Mouse (Mus musculus) thymus, postnatal 10 days (tissue): Measurements from ENCODE around the gene P2ry14.

Experiments
- DNase-seq, 2 experiments: peaks; one replicate each; pipeline ENCODE4 v3.0.0; 2021; ENCODE audit warnings: low spot score in 2 of 2

The P2ry14 gene

DNA sequence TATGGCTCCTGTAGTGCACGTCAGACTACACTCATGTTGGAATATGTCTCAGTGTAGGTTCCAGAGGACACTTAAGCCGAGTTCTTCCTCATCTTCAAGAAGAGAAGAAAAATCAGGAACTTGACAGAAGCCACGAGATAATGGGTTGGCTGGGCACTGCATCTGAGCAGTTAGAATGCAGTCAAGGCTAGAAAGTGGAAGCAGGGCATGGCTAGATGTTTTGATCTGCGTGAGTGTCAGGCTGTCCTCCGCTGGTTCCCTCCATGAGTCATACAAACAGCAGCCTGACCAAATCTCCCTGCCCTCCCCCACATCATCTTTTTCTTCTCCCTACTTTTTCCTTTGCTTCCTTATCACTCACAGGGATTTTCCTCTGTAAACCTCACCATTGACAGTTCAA, at the start of gene P2ry14:
P2ry14 (minus strand) TSS at position 195 of the 400 bp plus-strand sequence.
- no peak for DNase-seq

DNA sequence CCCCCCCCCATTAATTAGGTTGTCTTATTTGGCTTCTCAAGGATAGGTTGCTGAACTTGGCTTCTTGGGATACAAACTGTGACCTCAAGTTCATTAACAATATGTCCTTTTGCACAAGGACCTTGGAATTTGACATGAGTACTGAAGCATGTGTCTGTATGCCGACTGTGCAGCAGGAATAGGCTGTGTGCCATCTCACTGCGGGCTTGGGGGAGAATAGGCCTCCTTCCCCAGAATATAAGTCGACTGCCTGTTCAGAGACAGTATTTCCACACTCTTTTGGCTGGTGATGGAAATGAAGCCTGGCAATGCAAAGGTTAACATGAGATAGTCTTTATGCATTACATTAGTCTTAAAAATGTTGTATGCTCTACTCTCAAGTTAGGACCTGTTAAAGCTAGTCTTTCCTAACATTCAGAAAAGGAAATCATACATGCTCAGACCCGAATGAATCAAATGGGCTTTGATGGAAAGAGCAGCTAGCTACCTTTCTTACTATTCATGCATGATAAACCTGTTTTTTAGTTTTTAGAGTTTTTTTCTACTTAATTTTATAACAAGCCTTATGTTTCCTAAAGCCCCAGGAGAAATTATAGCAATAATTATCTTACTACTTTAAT, 44.0 kb upstream of the P2ry14 start:
- no peak for DNase-seq

GRCm38 (mm10) chr3:59194938-59195337, 41.5 kb upstream of the P2ry14 start, which contains the start of gene Gpr87:
Gene Gpr87, minus strand, starts transcription at chr3:59195104.
- DNase-seq: no peak

DNA sequence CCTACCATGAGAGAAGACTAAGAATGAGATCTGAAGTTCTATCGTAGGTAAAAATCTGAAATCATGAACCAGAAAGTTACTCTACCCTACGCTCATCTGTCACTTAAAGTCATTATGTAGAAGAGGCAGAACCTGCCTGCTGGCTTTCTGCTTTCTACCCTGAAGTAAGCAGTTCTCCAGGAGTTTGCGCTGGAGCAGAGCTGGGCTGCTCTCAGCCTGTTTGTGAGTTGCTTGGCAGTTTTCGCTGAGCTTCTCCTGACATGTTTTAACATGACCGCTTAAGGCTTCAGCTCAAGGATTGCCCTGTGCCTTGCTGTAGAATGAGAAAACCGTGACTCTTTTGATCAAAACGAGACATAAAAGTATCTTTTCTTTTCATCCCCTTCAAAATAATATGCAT, 40.7 kb upstream of the P2ry14 start:
- DNase-seq: no peak

DNA sequence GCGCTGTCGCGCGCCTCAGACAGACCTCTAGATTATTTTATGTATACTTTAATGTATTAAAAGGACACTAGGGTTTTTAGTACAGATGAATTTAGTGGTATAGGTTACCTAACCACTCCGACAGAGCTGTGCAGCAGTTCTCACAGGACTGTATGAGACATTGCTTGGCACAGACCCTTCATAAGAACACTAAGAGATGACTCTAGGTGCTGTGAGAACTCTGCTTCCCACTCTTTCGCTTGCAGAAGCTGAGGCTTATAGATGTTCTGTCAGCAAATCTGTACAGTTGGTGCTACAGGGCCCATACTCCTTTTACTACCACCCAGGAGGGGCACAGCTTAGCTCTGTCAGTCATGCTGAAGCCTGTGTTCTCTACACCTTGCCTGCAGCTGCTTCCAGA, 38.3 kb upstream of the P2ry14 start:
- no peak for DNase-seq

DNA sequence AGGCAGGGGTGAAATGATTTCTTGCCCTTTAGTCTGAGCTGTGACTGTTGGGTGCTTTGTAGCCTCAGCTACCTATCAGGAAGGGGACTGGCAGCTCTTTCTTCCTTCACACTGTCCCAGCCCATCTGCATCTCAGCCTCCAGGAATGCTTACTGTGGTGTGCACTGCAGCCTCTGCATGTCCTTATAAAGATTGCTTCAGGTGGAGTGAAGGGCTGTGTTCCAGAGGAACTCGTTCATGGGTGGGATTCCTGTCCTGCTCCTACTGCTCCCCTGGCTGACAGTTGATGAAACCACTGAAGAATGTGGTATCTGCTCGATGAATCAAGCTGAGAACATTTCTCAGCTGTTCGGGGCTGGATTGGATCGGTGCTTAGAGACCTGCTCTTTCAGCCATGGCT, 33.9 kb upstream of the P2ry14 start:
- no peak for DNase-seq

DNA sequence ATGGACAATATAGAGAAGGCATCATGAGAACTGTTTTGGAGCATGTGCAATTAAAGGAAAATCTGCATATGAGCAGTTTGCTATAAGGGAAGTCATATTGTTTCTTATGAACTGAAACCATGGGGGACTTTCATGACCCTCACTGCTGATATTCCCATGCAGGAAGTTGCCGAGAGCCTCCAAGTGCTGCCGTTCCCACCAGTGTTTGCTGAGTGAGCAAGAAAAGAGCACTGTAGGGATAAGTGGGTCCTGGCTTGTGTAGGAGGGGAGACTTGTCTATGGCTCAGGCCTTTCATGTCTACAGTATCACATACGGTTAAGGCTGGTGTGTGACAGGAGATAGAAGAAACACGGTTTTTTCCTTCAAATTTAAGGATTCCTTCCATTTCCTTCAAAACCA, 32.2 kb upstream of the P2ry14 start:
- no peak for DNase-seq

DNA sequence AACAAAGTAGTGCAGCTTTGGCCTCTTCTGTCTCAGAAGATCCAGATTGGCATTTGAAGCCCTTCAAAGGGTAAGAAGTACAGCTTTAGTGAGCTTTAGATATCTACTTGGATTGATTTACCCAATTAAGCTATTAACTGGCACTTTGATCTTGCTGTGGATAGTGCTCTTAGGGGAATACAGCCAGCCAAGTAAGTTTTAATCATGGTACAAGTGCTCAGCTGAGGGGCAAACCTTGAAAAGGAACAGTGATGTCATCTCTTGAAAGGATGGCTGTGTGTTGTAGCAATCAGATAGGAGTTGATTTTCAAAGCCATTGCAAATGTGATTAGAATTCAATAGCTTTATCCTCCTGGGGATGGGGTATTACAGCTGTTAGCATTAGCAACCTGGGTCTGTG, 28.7 kb upstream of the P2ry14 start:
- DNase-seq: no peak

- no peak for DNase-seq
Observed at GRCm38 (mm10) chr3:59181134-59181533, 27.7 kb upstream of the P2ry14 start.

- no peak for DNase-seq
Observed at GRCm38 (mm10) chr3:59176871-59177270, 23.5 kb upstream of the P2ry14 start.

DNA sequence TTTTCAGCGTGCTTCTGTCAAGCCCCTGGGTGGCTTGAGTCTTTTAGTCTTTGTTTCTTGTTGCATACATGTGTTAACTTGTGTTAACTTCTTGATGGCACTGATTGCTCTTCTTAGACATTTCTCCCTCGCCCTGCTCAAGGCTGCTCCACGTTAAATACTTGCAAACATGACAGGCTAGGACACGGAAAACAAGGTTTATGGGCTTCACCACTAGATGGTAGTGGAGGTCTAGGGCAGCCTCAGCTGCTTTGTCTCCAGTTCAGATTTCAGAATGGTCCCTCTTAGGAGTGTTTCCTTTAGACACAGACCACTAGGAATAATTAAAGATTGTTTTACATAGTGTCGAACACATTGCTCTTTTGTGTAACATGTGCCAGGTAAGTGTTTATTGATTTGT, 21.8 kb upstream of the P2ry14 start:
- DNase-seq: peak; percentile 48 to 69

DNA sequence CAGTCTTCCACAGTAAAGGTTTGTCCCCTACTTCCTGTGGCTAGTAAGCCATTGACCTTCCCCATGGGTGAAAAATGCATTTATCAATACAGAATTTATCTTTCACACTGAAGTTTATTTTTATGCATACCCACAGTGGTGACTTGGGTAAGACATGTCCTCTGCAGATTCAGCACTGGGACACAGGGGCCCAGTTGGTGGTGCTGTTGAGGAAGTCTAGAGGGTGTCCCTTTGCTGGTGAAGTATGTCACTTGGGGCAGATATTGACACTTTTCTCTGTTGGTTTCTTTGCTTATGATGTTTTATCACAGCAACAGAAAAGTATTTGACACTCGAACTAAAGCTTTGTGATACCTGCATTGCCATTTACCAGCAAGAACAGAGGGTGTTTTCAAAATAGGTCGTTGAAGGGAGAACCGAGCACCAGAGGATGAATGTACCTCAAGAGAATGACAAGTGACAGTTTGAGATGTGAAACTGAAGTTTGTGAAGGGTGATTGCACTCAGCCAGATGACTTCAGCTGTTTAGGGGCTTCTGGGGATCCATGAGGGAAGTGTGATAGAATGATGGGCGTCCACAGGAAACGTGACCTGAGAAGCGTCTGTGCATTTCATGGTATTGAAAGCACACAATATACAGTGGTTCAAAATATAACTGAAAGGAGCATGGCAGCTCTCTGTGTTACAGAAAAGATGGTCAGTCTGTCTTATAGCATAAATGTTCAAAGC, 21.2 kb upstream of the P2ry14 start:
- DNase-seq: peak in 1 of 2 experiments; percentile 25

DNA sequence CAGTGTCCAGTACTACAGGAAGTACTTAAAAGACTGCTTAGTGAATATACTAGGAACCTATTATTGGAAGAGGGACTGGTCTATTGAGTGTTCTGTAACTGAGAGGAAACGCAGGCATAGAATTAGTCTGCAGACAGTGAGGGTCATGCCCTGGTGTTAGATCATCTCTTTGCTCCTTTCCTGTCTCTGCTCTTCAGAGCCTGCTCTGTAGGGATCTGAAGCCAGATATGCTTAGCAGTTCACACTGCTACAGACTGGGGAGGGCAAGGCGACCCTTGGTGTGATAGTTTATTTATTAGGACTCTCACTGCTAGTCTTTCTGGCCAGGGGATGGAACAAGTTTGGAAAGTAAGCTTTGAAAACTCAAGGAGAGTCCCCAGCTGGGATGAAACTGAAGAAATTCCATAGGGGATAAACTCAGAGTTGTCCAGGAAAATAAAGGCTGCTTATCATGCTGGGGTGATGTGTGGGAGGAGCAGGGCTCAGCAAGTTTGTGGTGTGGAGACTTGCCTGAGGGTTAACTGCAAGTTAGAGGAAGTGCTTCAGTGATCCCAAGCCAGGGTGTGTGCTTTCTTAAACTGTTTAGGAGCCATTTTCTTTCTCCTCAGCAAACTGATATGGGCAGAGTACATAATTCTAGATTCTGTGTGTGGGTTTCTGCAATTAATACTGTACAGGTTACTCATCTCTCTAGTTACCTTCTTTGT, 16.7 kb upstream of the P2ry14 start:
- DNase-seq: no peak

- DNase-seq: no peak
Observed at GRCm38 (mm10) chr3:59169215-59169614, 15.8 kb upstream of the P2ry14 start.

GRCm38 (mm10) chr3:59168476-59168875, 15.1 kb upstream of the P2ry14 start:
- no peak for DNase-seq

- no peak for DNase-seq
Observed at GRCm38 (mm10) chr3:59167417-59168054, 14.1 kb upstream of the P2ry14 start.

GRCm38 (mm10) chr3:59160465-59160864, 7.0 kb upstream of the P2ry14 start:
- no peak for DNase-seq

DNA sequence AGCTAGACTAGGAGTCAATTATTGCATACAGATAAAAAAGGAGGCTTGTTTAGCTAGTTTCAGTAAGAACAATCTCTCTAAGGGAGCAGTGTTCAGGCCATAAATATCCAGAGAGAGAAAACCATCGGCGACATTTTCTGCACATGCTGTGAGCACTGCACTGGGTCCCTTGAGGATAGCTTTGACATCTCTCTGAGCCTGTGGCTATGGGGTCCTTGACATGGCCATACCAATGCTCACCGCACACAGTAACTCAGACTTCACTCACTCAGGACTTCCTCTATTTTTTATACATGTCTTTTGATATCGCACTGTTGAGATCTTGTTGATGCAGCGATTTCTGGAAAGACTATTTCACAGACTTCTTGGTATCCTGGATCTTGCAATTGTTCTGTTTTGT, 3.6 kb upstream of the P2ry14 start:
- DNase-seq: no peak

- no peak for DNase-seq
Observed at GRCm38 (mm10) chr3:59155404-59155803, 2.0 kb upstream of the P2ry14 start.

- no peak for DNase-seq
Observed at GRCm38 (mm10) chr3:59154888-59155287, 1.5 kb upstream of the P2ry14 start.

DNA sequence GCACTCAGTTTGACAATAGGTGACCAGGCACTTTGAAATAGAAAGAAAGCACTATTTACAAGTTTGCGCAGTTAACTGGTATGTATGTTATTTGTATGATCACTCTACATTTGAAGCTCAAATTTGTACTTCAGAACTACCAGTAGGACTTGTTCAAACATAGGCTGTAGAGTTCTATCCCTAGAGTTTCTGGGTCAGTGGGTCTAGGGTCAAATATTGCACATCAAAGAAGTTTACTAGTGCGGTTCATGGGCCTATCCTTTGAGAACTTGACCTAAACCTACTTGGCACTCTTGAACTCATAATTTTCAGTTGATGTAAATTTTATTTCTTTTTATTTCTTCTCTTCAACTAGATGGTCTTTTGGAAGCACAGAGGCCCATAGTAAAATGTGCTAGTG, 2.8 kb downstream of the P2ry14 start:
- DNase-seq: no peak

DNA sequence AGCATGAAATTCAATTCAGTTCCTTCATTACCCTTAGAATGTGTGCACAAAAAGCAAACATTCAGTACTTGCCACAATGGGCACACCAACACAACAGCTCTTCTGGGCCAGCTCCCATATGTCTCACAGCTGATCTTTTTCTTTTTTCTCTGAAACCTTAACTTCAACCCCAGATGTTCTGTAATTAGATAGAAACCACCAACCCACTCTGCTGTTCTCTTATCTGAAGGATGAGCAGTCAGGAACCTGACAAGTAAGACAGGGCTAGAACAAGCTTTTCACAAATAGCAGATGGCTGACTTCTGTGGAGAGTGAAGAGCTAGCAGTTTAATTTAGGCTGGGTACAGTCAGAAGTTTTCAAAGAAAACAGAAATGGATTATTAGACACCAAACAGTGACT, 3.8 kb downstream of the P2ry14 start:
- no peak for DNase-seq
